Mouse (Mus musculus) gastrocnemius, adult 2 months (tissue): ENCODE data around the gene Prr15l. TPM values are rescaled to one million over a fixed set of nuclear protein-coding genes. Genes with fewer than 3 reads are reported as not detected.

Experiments
- DNase-seq: peaks from one replicate; pipeline ENCODE4 v3.0.0; 2022
- H3K27ac ChIP-seq: fragments of 200-600 bp; 2 replicates; pipeline ENCODE4 v1.8.1; 2022; ENCODE audit warnings: mild to moderate bottlenecking
- H3K4me3 ChIP-seq: fragments of 200-600 bp; 2 replicates; pipeline ENCODE4 v1.8.1; 2022; ENCODE audit warnings: mild to moderate bottlenecking, moderate library complexity
- CTCF ChIP-seq: fragments of 200-600 bp; IDR thresholded peaks from 2 replicates; pipeline ENCODE4 v1.8.1; 2022; ENCODE audit warnings: antibody characterized with exemption, mild to moderate bottlenecking, moderate library complexity
- intact Hi-C: fragments of 180-260 bp; cut with DNase I; formaldehyde crosslinking; loops from one replicate; pipeline ENCODE4 v1.15.1; 2025
- total RNA-seq, 2 experiments: library from RNA; stranded (reverse); gene quantifications; 2 replicates each; pipeline ENCODE4 v1.2.3; 2021

The Prr15l gene
- total RNA-seq, 2 experiments from 2014 or later, result not detected

- DNase-seq, result no peak
- no peak for TF ChIP-seq CTCF
- no peak overlapping the region for H3K27ac ChIP-seq
- H3K4me3 ChIP-seq, result no peak overlapping the region
- intact Hi-C loops, result no loop called here
These were observed 1.3 kb upstream of the Prr15l start for GRCm38 (mm10) chr11:96926587-96926986.

GRCm38 (mm10) chr11:96928691-96929090, 787 bp downstream of the Prr15l start:
- H3K4me3 ChIP-seq, result no peak overlapping the region
- H3K27ac ChIP-seq, result no peak overlapping the region
- no peak for TF ChIP-seq CTCF
- intact Hi-C loops, result no loop called here
- no peak for DNase-seq

GRCm38 (mm10) chr11:96929096-96929765, 1.3 kb downstream of the Prr15l start:
- DNase-seq, result no peak
- TF ChIP-seq CTCF, result no peak
- intact Hi-C loops, result no loop called here
- Histone ChIP-seq H3K27ac (no peak overlapping the region), H3K4me3 (no peak overlapping the region)

GRCm38 (mm10) chr11:96929766-96930331, 1.9 kb downstream of the Prr15l start:
- DNase-seq, result no peak
- Histone ChIP-seq H3K4me3 (no peak overlapping the region), H3K27ac (no peak overlapping the region)
- intact Hi-C loops, result no loop called here
- TF ChIP-seq CTCF, result no peak

GRCm38 (mm10) chr11:96931327-96932062, 3.6 kb downstream of the Prr15l start:
- DNase-seq, result peak; percentile 47
- H3K27ac ChIP-seq, result no peak overlapping the region
- intact Hi-C loops, result no loop called here
- no peak overlapping the region for H3K4me3 ChIP-seq
- no peak for TF ChIP-seq CTCF

- no peak for TF ChIP-seq CTCF
- no peak for DNase-seq
- Histone ChIP-seq H3K4me3 (no peak overlapping the region), H3K27ac (no peak overlapping the region)
- intact Hi-C loops, result no loop called here
These were observed 5.8 kb downstream of the Prr15l start for GRCm38 (mm10) chr11:96933562-96934276.

- no peak for TF ChIP-seq CTCF
- Histone ChIP-seq H3K27ac (peak overlapping the region; percentile 54; the same call in 1 of the 2 replicates), H3K4me3 (peak overlapping the region; percentile 36)
- intact Hi-C loops, result no loop called here
- DNase-seq, result peak; percentile 59
These were observed 7.0 kb downstream of the Prr15l start for GRCm38 (mm10) chr11:96934921-96935356.

- DNase-seq, result no peak
- intact Hi-C loops, result no loop called here
- TF ChIP-seq CTCF, result no peak
These were observed 8.2 kb downstream of the Prr15l start for GRCm38 (mm10) chr11:96935872-96936650.

GRCm38 (mm10) chr11:96937549-96938425, 9.9 kb downstream of the Prr15l start:
- peak overlapping the region; percentile 51 for H3K27ac ChIP-seq
- intact Hi-C loops, result no loop called here
- peak; percentile 78 for TF ChIP-seq CTCF
- DNase-seq, result peak; percentile 72
- no peak overlapping the region for H3K4me3 ChIP-seq

More at GRCm38 (mm10) chr11:96935872-96936650, 8.2 kb downstream of the Prr15l start:
- Histone ChIP-seq H3K27ac (no peak overlapping the region), H3K4me3 (no peak overlapping the region)

GRCm38 (mm10) chr11:96938426-96938800, 10.5 kb downstream of the Prr15l start:
- Histone ChIP-seq H3K4me3 (no peak overlapping the region), H3K27ac (peak overlapping the region; percentile 51)
- DNase-seq, result peak; percentile 37
- TF ChIP-seq CTCF, result no peak
- intact Hi-C loops, result no loop called here
